Mouse (Mus musculus) hindbrain, embryonic 13.5 days (tissue): ENCODE measurements around the gene Rsbn1. TPM values are rescaled to one million over a fixed set of nuclear protein-coding genes. Genes with fewer than 3 reads are reported as not detected.

Experiments used
- ATAC-seq: fragments of 200-750 bp; cut with Nextera tagmentation; 2 replicates; pipeline ENCODE4 v1.8.0; 2017; ENCODE audit warnings: moderate TSS enrichment; ENCODE audit not compliant: low FRiP score
- H3K27ac ChIP-seq: fragments of 300-500 bp; sonication (generic); 2 replicates; pipeline ENCODE4 v1.5.1; 2015; ENCODE audit warnings: inconsistent platforms, mild to moderate bottlenecking, moderate library complexity
- H3K27me3 ChIP-seq: fragments of 300-500 bp; sonication (generic); 2 replicates; pipeline ENCODE4 v1.6.1; 2015; ENCODE audit warnings: mild to moderate bottlenecking, inconsistent platforms
- H3K36me3 ChIP-seq: fragments of 300-500 bp; sonication (generic); 2 replicates; pipeline ENCODE4 v1.6.1; 2015; ENCODE audit warnings: mild to moderate bottlenecking, inconsistent platforms
- H3K4me1 ChIP-seq: fragments of 300-500 bp; sonication (generic); replicated peaks from 2 replicates; pipeline ENCODE4 v1.6.1; 2015; ENCODE audit warnings: inconsistent platforms
- H3K4me2 ChIP-seq: fragments of 300-500 bp; sonication (generic); 2 replicates; pipeline ENCODE4 v1.6.1; 2015; ENCODE audit warnings: inconsistent platforms, mild to moderate bottlenecking, moderate library complexity
- H3K4me3 ChIP-seq: fragments of 300-500 bp; sonication (generic); 2 replicates; pipeline ENCODE4 v1.5.1; 2015; ENCODE audit warnings: mild to moderate bottlenecking, inconsistent platforms
- H3K9ac ChIP-seq: fragments of 300-500 bp; sonication (generic); 2 replicates; pipeline ENCODE4 v1.6.1; 2015; ENCODE audit warnings: mild to moderate bottlenecking, inconsistent platforms
- H3K9me3 ChIP-seq: fragments of 300-500 bp; sonication (generic); 2 replicates; pipeline ENCODE4 v1.6.1; 2016; ENCODE audit warnings: inconsistent platforms
- WGBS: fragments of 180-500 bp; shearing (Covaris S2); methylation state at CpG from one replicate; pipeline ENCODE4 v1.1.7; 2015; 5-methylcytosine and 5-hydroxymethylcytosine counted together
- polyA plus RNA-seq: library from polyadenylated mRNA; unstranded; fragments of >200 nt; fragmentation: Nextera tagmentation; extraction: Ambion mirVana; gene quantifications from 2 replicates; pipeline ENCODE4 v1.2.1, GENCODE M21; 2015

Rsbn1 gene
- polyA plus RNA-seq, 1 experiment from 2014 or later: 24.4 TPM

- Histone ChIP-seq H3K4me1 (peaks cover 13% of the 10 kb centered on the region), H3K4me2 (peak overlapping the region; percentile 61), H3K9ac (peak overlapping the region; percentile 61), H3K9me3 (no peaks in the 10 kb centered on the region), H3K4me3 (peak overlapping the region; percentile 99), H3K27ac (peak overlapping the region; percentile 97), H3K27me3 (no peaks in the 10 kb centered on the region), H3K36me3 (no peaks in the 10 kb centered on the region)
- ATAC-seq: peak; percentile 21
- 7% methylated on average over 11 of the region's 11 CpGs for WGBS
These were observed 414 bp upstream of the Rsbn1 start for GRCm38 (mm10) chr3:103913451-103913961.

DNA sequence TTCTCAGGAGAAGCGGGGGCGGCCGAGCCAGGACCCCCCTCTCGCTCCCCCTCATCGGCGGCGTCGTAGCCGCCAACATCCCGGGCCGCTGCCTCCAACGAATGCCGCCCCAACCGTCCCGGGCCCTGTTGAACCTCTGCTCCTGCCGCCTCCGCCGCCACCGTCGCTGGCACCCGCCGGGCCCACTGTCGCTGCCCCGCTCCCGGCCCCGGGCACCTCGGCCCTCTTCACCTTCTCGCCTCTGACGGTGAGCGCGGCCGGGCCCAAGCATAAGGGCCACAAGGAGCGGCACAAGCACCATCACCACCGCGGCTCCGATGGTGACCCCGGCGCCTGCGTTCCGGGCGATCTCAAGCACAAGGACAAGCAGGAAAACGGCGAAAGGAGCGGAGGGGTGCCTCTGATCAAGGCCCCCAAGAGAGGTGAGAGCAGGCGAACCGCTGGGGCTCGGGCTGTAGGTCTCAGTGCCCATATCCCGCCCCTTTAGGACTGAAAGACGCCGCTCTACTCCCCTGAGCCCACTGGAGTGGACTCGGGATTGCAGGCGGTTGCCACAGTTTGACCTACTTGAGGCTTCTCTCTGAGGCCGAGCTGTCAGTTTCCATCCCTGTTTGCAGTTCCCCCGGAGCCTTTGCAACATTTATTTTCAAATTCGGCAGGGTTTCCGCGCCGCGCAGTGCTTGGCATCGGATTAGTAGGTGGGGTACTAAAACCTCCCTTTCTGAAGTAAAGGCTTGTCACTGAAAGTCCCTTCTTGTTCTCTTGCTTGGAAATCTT, 1.0 kb downstream of the Rsbn1 start:
- peak overlapping the region; percentile 97 for H3K27ac ChIP-seq
- ATAC-seq: peak; percentile 58

DNA sequence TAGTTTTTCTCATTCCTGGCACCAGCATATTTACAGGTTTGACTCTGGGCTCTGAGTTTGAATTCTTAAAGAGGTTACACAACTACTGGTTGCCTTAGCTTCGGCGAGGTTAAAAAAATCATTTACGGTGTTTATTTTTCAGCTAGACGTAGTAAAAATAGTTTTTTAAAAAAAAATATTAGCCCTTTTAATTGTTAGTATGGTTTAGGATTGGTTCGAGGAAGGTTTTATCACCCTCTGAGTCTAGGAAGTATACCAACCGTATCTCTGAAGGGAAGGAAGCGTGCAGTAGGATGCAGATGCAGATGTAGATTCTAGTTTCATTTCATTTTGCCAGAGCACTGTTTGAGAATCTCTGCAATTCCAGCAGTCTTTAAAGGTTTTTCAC, 1.6 kb downstream of the Rsbn1 start:
- peak overlapping the region; percentile 98 for H3K9ac ChIP-seq
- peak overlapping the region; percentile 97 for H3K27ac ChIP-seq
- 5% methylated on average over 7 of the region's 7 CpGs for WGBS
- no peaks in the 10 kb centered on the region for H3K27me3 ChIP-seq
- H3K36me3 ChIP-seq: 0 out of 2 replicates have a peak, but pooled peaks cover 3% of the 10 kb centered on the region
- peaks cover 13% of the 10 kb centered on the region for H3K4me1 ChIP-seq
- peak overlapping the region; percentile 87 for H3K4me2 ChIP-seq
- no peak for ATAC-seq
- H3K9me3 ChIP-seq: no peaks in the 10 kb centered on the region
- peak overlapping the region; percentile 99 for H3K4me3 ChIP-seq

More for the DNA sequence above, 1.0 kb downstream of the Rsbn1 start:
- Histone ChIP-seq H3K36me3 (0 out of 2 replicates have a peak, but pooled peaks cover 3% of the 10 kb centered on the region), H3K4me1 (peaks cover 13% of the 10 kb centered on the region), H3K9ac (peak overlapping the region; percentile 98), H3K9me3 (no peaks in the 10 kb centered on the region), H3K4me3 (peak overlapping the region; percentile 99), H3K4me2 (peak overlapping the region; percentile 87), H3K27me3 (no peaks in the 10 kb centered on the region)
- under 1% methylated on average over 55 of the region's 60 CpGs for WGBS

DNA sequence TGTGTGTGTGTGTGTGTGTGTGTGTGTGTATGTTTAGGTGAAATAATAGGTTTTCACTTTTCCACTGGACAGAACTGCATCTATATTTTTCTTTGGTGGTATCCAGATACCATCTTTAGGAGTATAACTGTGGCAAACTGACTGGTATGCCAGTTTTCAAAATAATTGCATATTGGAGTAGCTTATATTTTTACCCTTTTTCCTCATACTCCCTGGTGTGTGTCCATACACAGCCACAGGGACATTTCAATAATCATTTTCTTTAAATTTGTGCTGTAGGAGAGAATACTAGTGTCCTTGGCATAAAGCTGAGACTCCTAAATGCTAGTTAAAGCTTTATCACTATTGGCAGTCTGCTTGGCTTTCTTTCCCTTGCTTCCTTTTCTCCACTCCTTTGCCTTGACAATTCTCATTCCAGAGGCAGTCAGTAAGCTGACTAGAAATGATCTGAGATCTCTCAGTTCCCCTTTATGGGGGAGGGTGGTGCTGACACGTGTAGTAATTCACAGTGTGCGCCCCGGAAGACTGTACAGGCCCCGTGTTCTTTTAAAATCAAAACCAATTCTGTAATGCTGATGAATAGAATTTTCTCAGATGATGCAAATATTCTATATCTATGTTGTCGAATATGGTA, 2.4 kb downstream of the Rsbn1 start:
- Histone ChIP-seq H3K27me3 (no peaks in the 10 kb centered on the region), H3K4me3 (peak overlapping the region; percentile 99), H3K27ac (no peak overlapping the region), H3K4me1 (peaks cover 13% of the 10 kb centered on the region), H3K9ac (peak overlapping the region; percentile 70), H3K36me3 (0 out of 2 replicates have a peak, but pooled peaks cover 3% of the 10 kb centered on the region), H3K9me3 (no peaks in the 10 kb centered on the region), H3K4me2 (peak overlapping the region; percentile 87)
- ATAC-seq: no peak
- 45% methylated on average over 5 of the region's 5 CpGs for WGBS

- no peaks in the 10 kb centered on the region for H3K27me3 ChIP-seq
- peaks cover 13% of the 10 kb centered on the region for H3K4me1 ChIP-seq
- H3K4me2 ChIP-seq: peak overlapping the region; percentile 87
- H3K27ac ChIP-seq: no peak overlapping the region
- WGBS: 76% methylated on average over 3 of the region's 3 CpGs
- peak overlapping the region; percentile 99 for H3K4me3 ChIP-seq
- ATAC-seq: no peak
- H3K9me3 ChIP-seq: no peaks in the 10 kb centered on the region
- 0 out of 2 replicates have a peak, but pooled peaks cover 3% of the 10 kb centered on the region for H3K36me3 ChIP-seq
- H3K9ac ChIP-seq: peak overlapping the region; percentile 70
These were observed 2.9 kb downstream of the Rsbn1 start for GRCm38 (mm10) chr3:103916839-103917237.

- Histone ChIP-seq H3K4me3 (no peak overlapping the region), H3K4me2 (no peak overlapping the region), H3K4me1 (peaks cover 21% of the 10 kb centered on the region), H3K27ac (no peak overlapping the region), H3K9me3 (no peaks in the 10 kb centered on the region), H3K9ac (no peak overlapping the region), H3K27me3 (no peaks in the 10 kb centered on the region), H3K36me3 (0 out of 2 replicates have a peak, but pooled peaks cover 3% of the 10 kb centered on the region)
- 88% methylated on average over 1 of the region's 1 CpGs for WGBS
- no peak for ATAC-seq
These were observed 6.2 kb downstream of the Rsbn1 start for GRCm38 (mm10) chr3:103920094-103920493.

DNA sequence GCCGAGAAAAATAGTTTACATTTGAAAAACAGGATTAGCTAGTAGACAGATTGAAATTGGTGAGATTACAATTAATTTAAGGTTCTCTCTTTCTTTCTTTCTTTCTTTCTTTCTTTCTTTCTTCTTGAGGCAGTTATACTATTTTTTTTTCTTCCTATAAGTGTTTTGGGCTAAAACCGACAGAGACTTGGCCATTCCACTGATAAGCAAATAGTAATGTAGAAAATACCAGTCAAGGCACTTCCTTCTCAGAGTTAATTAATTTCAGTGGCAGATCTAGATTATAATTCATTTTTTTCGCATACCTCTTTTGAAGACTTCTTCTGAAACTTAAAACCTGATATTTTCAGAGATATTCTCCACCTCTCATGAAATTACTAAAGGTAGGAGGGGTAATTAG, 11.4 kb downstream of the Rsbn1 start:
- Histone ChIP-seq H3K9ac (no peak overlapping the region), H3K27ac (no peak overlapping the region), H3K36me3 (peaks cover 8% of the 10 kb centered on the region; the same call in 1 of the 2 replicates), H3K27me3 (no peaks in the 10 kb centered on the region), H3K4me2 (no peak overlapping the region), H3K4me3 (no peak overlapping the region), H3K4me1 (peaks cover 17% of the 10 kb centered on the region), H3K9me3 (no peaks in the 10 kb centered on the region)
- no peak for ATAC-seq
- 70% methylated on average over 3 of the region's 3 CpGs for WGBS

GRCm38 (mm10) chr3:103927511-103927910, 13.6 kb downstream of the Rsbn1 start:
- ATAC-seq: no peak
- peaks cover 17% of the 10 kb centered on the region for H3K4me1 ChIP-seq
- no peak overlapping the region for H3K9ac ChIP-seq
- H3K4me3 ChIP-seq: no peak overlapping the region
- peaks cover 17% of the 10 kb centered on the region for H3K36me3 ChIP-seq
- no peaks in the 10 kb centered on the region for H3K9me3 ChIP-seq
- H3K27me3 ChIP-seq: no peaks in the 10 kb centered on the region
- H3K4me2 ChIP-seq: no peak overlapping the region
- 54% methylated on average over 6 of the region's 6 CpGs for WGBS
- 0 out of 2 replicates have a peak overlapping the region, but pooled peaks have one; percentile 36 for H3K27ac ChIP-seq

GRCm38 (mm10) chr3:103944794-103945562, 31.1 kb downstream of the Rsbn1 start:
- Histone ChIP-seq H3K4me3 (no peak overlapping the region), H3K27me3 (no peaks in the 10 kb centered on the region), H3K36me3 (no peaks in the 10 kb centered on the region), H3K9ac (no peak overlapping the region), H3K9me3 (no peaks in the 10 kb centered on the region), H3K4me2 (no peak overlapping the region), H3K4me1 (no peaks in the 10 kb centered on the region; the same call in 1 of the 2 replicates), H3K27ac (no peak overlapping the region)
- no peak for ATAC-seq
- WGBS: 67% methylated on average over 1 of the region's 1 CpGs

DNA sequence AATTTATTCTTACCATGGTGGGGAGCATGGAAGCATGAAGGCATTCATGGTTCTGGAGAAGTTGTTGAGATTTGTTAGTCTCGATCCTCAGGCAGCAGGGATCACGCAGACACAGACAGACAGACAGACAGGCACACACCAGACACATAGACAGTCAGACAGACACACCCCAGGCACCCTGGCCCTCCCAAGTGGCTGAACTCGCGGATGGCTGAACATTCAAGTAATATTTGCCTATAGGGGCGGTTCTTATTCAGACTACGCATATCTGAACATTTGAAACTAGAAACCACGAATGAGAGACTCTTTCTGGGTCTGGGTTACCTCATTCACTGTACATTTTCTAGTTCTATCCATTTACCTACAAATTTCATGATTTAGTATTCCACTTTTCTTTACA, 34.7 kb downstream of the Rsbn1 start:
- no peak overlapping the region for H3K4me2 ChIP-seq
- H3K27me3 ChIP-seq: no peaks in the 10 kb centered on the region
- H3K36me3 ChIP-seq: no peaks in the 10 kb centered on the region
- H3K9ac ChIP-seq: no peak overlapping the region
- ATAC-seq: no peak
- H3K4me3 ChIP-seq: no peak overlapping the region
- WGBS: 92% methylated on average over 7 of the region's 7 CpGs
- no peak overlapping the region for H3K27ac ChIP-seq
- peaks cover 3% of the 10 kb centered on the region; the same call in 1 of the 2 replicates for H3K4me1 ChIP-seq
- H3K9me3 ChIP-seq: no peaks in the 10 kb centered on the region

- no peak overlapping the region for H3K27ac ChIP-seq
- H3K9ac ChIP-seq: no peak overlapping the region
- no peaks in the 10 kb centered on the region for H3K4me1 ChIP-seq
- no peaks in the 10 kb centered on the region for H3K9me3 ChIP-seq
- no peak overlapping the region for H3K4me3 ChIP-seq
- peaks cover 19% of the 10 kb centered on the region for H3K36me3 ChIP-seq
- 90% methylated on average over 3 of the region's 3 CpGs for WGBS
- no peaks in the 10 kb centered on the region for H3K27me3 ChIP-seq
- ATAC-seq: no peak
- no peak overlapping the region for H3K4me2 ChIP-seq
These were observed 46.7 kb downstream of the Rsbn1 start for GRCm38 (mm10) chr3:103960622-103961021.

- peak overlapping the region; percentile 95 for H3K4me3 ChIP-seq
- no peak for ATAC-seq
- peak overlapping the region; percentile 99 for H3K27ac ChIP-seq
- WGBS: 28% methylated on average over 2 of the region's 2 CpGs
- H3K4me2 ChIP-seq: peak overlapping the region; percentile 85
- no peaks in the 10 kb centered on the region for H3K9me3 ChIP-seq
- peaks cover 21% of the 10 kb centered on the region for H3K36me3 ChIP-seq
- H3K4me1 ChIP-seq: peaks cover 26% of the 10 kb centered on the region
- peak overlapping the region; percentile 95 for H3K9ac ChIP-seq
- H3K27me3 ChIP-seq: no peaks in the 10 kb centered on the region
These were observed 53.3 kb downstream of the Rsbn1 start for GRCm38 (mm10) chr3:103967231-103967630.
